Mouse (Mus musculus) CH12.LX (cell line): ENCODE data around the gene Rccd1. TPM values are rescaled to one million over a fixed set of nuclear protein-coding genes. Genes with fewer than 3 reads are reported as not detected.
"Not testable (repeated sequence)": the region's sequence is repeated elsewhere in the genome, so short reads cannot be mapped to it uniquely, and the experiment has no call there.

Experiments used
- DNase-seq: peaks from one replicate; pipeline ENCODE4 v3.0.0-alpha.2; 2013; ENCODE audit errors: extremely low read depth
- H3K27ac ChIP-seq: 2 replicates; pipeline ENCODE4 v1.5.1; 2012; ENCODE audit warnings: low read depth, mild to moderate bottlenecking, control low read depth, moderate library complexity; ENCODE audit not compliant: insufficient read depth
- H3K27me3 ChIP-seq: replicated peaks from 2 replicates; pipeline ENCODE3; 2012; ENCODE audit warnings: inconsistent platforms
- H3K36me3 ChIP-seq, 2 experiments: replicated peaks in 1 of 2; 2 replicates each; pipeline versions ENCODE3 to v1.6.1; 2012; ENCODE audit warnings: inconsistent platforms in 1 of 2, low read length in 1 of 2, mild to moderate bottlenecking in 1 of 2, mixed read lengths in 1 of 2, moderate library complexity in 1 of 2; ENCODE audit not compliant: control insufficient read depth in 1 of 2, insufficient read depth in 1 of 2
- H3K4me1 ChIP-seq, 2 experiments: 2 replicates each; pipeline ENCODE4 v1.6.1; 2012; ENCODE audit warnings: inconsistent platforms in 1 of 2, moderate library complexity in 1 of 2; ENCODE audit not compliant: insufficient read depth in 2 of 2, control insufficient read depth in 1 of 2
- H3K4me2 ChIP-seq: 2 replicates; pipeline ENCODE4 v1.6.1; 2012; ENCODE audit warnings: low read depth, mild to moderate bottlenecking, control low read depth; ENCODE audit not compliant: poor library complexity, insufficient read depth, severe bottlenecking
- H3K4me3 ChIP-seq, 3 experiments: fragments of 150-350 bp in 1 of 3; sonication (generic) in 1 of 3; replicated peaks in 1 of 3; 2 replicates each; pipeline versions ENCODE3 to v1.5.1; 2011 to 2012; ENCODE audit warnings: low read depth in 2 of 3, low read length in 2 of 3, mild to moderate bottlenecking in 2 of 3, moderate library complexity in 2 of 3, control low read depth in 1 of 3, improper control_type of control experiment in 1 of 3, inconsistent platforms in 1 of 3, mixed read lengths in 1 of 3; ENCODE audit not compliant: poor library complexity in 1 of 3
- H3K79me2 ChIP-seq: replicated peaks from 2 replicates; pipeline ENCODE4 v1.6.1; 2012; ENCODE audit warnings: mild to moderate bottlenecking, moderate library complexity; ENCODE audit not compliant: control insufficient read depth, poor library complexity, insufficient read depth, severe bottlenecking; ENCODE audit errors: extremely low read depth
- H3K9ac ChIP-seq: 2 replicates; pipeline ENCODE4 v1.6.1; 2012; ENCODE audit warnings: low read depth, mild to moderate bottlenecking, control low read depth, moderate library complexity; ENCODE audit not compliant: insufficient read depth
- H3K9me3 ChIP-seq: replicated peaks from 2 replicates; pipeline ENCODE3; 2012; ENCODE audit warnings: low read length, inconsistent platforms, mixed read lengths
- EP300 ChIP-seq: IDR thresholded peaks from 2 replicates; pipeline ENCODE4 v1.6.1; 2011; ENCODE audit warnings: low read length, improper control_type of control experiment
- MXI1 ChIP-seq: IDR thresholded peaks from 2 replicates; pipeline ENCODE4 v1.6.1; 2011; ENCODE audit warnings: mild to moderate bottlenecking, low read depth, low read length, improper control_type of control experiment
- NELFE ChIP-seq: IDR thresholded peaks from 2 replicates; pipeline ENCODE4 v1.6.1; 2011; ENCODE audit warnings: low read depth, low read length, improper control_type of control experiment
- POLR2AphosphoS2 ChIP-seq: IDR thresholded peaks from 2 replicates; pipeline ENCODE4 v1.6.1; 2011; ENCODE audit warnings: low read depth, low read length, improper control_type of control experiment
- SMC3 ChIP-seq: IDR thresholded peaks from 2 replicates; pipeline ENCODE4 v1.6.1; 2011; ENCODE audit warnings: low read depth, low read length, improper control_type of control experiment
- UBTF ChIP-seq: IDR thresholded peaks from 2 replicates; pipeline ENCODE4 v1.6.1; 2012; ENCODE audit warnings: low read depth, mild to moderate bottlenecking, inconsistent platforms, low read length, improper control_type of control experiment, moderate library complexity
- USF1 ChIP-seq: IDR thresholded peaks from 2 replicates; pipeline ENCODE4 v1.6.1; 2014; ENCODE audit warnings: low read depth, mild to moderate bottlenecking, inconsistent platforms, low read length, improper control_type of control experiment
- ZNF384 ChIP-seq: IDR thresholded peaks from 2 replicates; pipeline ENCODE4 v1.6.1; 2012; ENCODE audit warnings: low read depth, low read length, improper control_type of control experiment, inconsistent platforms
- dilution Hi-C: fragments of 300-500 bp; cut with MboI; formaldehyde crosslinking; loops from 2 replicates; pipeline ENCODE4 v1.14.3; 2020; ENCODE audit warnings: low sequenced_read_pairs; ENCODE audit not compliant: extremely low pct_unique_long_range_greater_than_20kb, extremely low pct_ligation_motif_present
- in situ Hi-C: fragments of 300-500 bp; cut with MboI; formaldehyde crosslinking; loops from 3 replicates; pipeline ENCODE4 v1.14.3; 2019; ENCODE audit warnings: low sequenced_read_pairs, low pct_ligation_motif_present, low pct_unique_long_range_greater_than_20kb, mixed read lengths
- polyA plus RNA-seq: library from polyadenylated mRNA; unstranded; fragments of >175 nt; gene quantifications from 2 replicates; pipeline ENCODE4 v1.2.1, GENCODE M21; 2012; ENCODE audit warnings: low read depth; ENCODE audit not compliant: insufficient read length
- total RNA-seq, 2 experiments: library from RNA; depleted of rRNA; stranded (reverse); fragments of 300-350 nt in 1 of 2; fragments of >200 nt in 1 of 2; gene quantifications; 2 replicates each; pipeline ENCODE4 v1.2.3; 2012 to 2014

Rccd1 gene
- total and polyA plus RNA-seq, 3 experiments, result 17.4 to 18.5 (median 18.3) TPM

- no peak overlapping the region for H3K27ac ChIP-seq
- no peak overlapping the region for H3K4me2 ChIP-seq
- no peaks in the 10 kb centered on the region for H3K9me3 ChIP-seq
- H3K4me1 ChIP-seq, result peaks cover 3 to 18% of the 10 kb centered on the region in 2 experiments; a peak in 3 of 4 replicates
- TF ChIP-seq UBTF (no peak), MXI1 (no peak), POLR2AphosphoS2 (no peak)
- TF ChIP-seq, all 38 proteins: peak for 0
- no peak overlapping the region for H3K4me3 ChIP-seq
- in situ Hi-C loops, result no loop called here
- dilution Hi-C loops, result no loop called here
- DNase-seq, result no peak
- H3K36me3 ChIP-seq, result peaks cover 55 to 66% of the 10 kb centered on the region in 2 experiments
- H3K79me2 ChIP-seq, result peaks cover 12% of the 10 kb centered on the region
- no peaks in the 10 kb centered on the region for H3K27me3 ChIP-seq
- no peak overlapping the region for H3K9ac ChIP-seq
Observed at GRCm38 (mm10) chr7:80326076-80326475, 1.8 kb upstream of the Rccd1 start.

GRCm38 (mm10) chr7:80325292-80325868 is 1.1 kb upstream of the Rccd1 start:
- Histone ChIP-seq H3K4me3 (no peak overlapping the region), H3K9ac (no peak overlapping the region), H3K9me3 (no peaks in the 10 kb centered on the region), H3K4me1 (peaks cover 3 to 18% of the 10 kb centered on the region in 2 experiments; a peak in 3 of 4 replicates), H3K79me2 (peaks cover 17% of the 10 kb centered on the region), H3K4me2 (no peak overlapping the region), H3K36me3 (peaks cover 55 to 66% of the 10 kb centered on the region in 2 experiments), H3K27ac (no peak overlapping the region), H3K27me3 (no peaks in the 10 kb centered on the region)
- dilution Hi-C loops, result no loop called here
- no peak for DNase-seq
- no peak for TF ChIP-seq USF1
- no peak for TF ChIP-seq SMC3
- no peak for TF ChIP-seq EP300
- TF ChIP-seq NELFE, result no peak
- in situ Hi-C loops, result no loop called here

- H3K27ac ChIP-seq, H3K27me3 ChIP-seq, dilution Hi-C loops, H3K9ac ChIP-seq, H3K9me3 ChIP-seq, in situ Hi-C loops, DNase-seq, H3K4me3 ChIP-seq: not testable (repeated sequence)
- peak overlapping the region; percentile 44; the same call in 1 of the 2 replicates for H3K4me2 ChIP-seq
- peaks cover 17% of the 10 kb centered on the region for H3K79me2 ChIP-seq
- H3K36me3 ChIP-seq, result peaks cover 55 to 66% of the 10 kb centered on the region in 2 experiments
- peak; percentile 69 for TF ChIP-seq ZNF384
- peaks cover 3 to 18% of the 10 kb centered on the region in 2 experiments; a peak in 3 of 4 replicates for H3K4me1 ChIP-seq
Observed at GRCm38 (mm10) chr7:80324816-80325119, 514 bp upstream of the Rccd1 start.
